Mouse (Mus musculus): ENCODE results near the gene Mars.

GRCm38 (mm10) chr10:127322669-127323068 is 11.1 kb upstream of the Mars start:
- TF ChIP-seq CTCF (IDR thresholded peaks at IDR 0.05; ENCODE audit: insufficient read depth, low read length) (no peak), POLR2A (IDR thresholded peaks at IDR 0.05; ENCODE audit: borderline replicate concordance, extremely low read depth, low read depth, low read length) (no peak)
